Mouse (Mus musculus): ENCODE results near the gene Prss16.

Prss16 gene

GRCm38 (mm10) chr13:22040464-22041141 is 31.1 kb upstream of the Prss16 start:
- ChIA-PET POLR2A (interaction anchor here in 3 of 4 experiments (0.6 to 10.5 kb wide), 72 partner anchors 8 to 1722 kb away, joined by 3 to 225 read pairs (median 4); partner anchors contain the start of genes Hist1h2bl (in 3 of the 3), Hist1h3h (in 3 of the 3), Hist1h1b (in 2 of the 3) and Hist1h2ae (in 2 of the 3)), CTCF (interaction anchor here in 1 of 4 experiments (1.6 kb wide), 1 partner anchor 10 kb away, joined by 4 read pairs; no protein-coding TSS in a partner anchor)

GRCm38 (mm10) chr13:22039951-22040463 is 30.5 kb upstream of the Prss16 start:
- ChIA-PET CTCF (interaction anchor here in 1 of 4 experiments (1.6 kb wide), 1 partner anchor 11 kb away, joined by 4 read pairs; no protein-coding TSS in a partner anchor), POLR2A (interaction anchor here in 3 of 4 experiments (0.6 to 10.5 kb wide), 65 partner anchors 7 to 1723 kb away, joined by 3 to 225 read pairs (median 4); partner anchors contain the start of genes Hist1h2bl (in 3 of the 3), Hist1h3h (in 3 of the 3), Hist1h2ae (in 2 of the 3) and Hist1h2af (in 2 of the 3))

GRCm38 (mm10) chr13:22039364-22039763 is 29.8 kb upstream of the Prss16 start:
- POLR2A ChIA-PET, result interaction anchor here in 3 of 4 experiments (0.7 to 10.5 kb wide), 19 partner anchors 6 to 1644 kb away, joined by 3 to 225 read pairs (median 4); partner anchors contain the start of genes Hist1h2ah (in 2 of the 3), Hist1h2ai (in 2 of the 3), Hist1h2bk (in 2 of the 3) and Hist1h2bl (in 2 of the 3)

GRCm38 (mm10) chr13:22037415-22037814 is 27.9 kb upstream of the Prss16 start:
- CTCF ChIA-PET, result no interaction called here
- POLR2A ChIA-PET, result interaction anchor here in 3 of 4 experiments (0.7 to 10.4 kb wide), 26 partner anchors 6 to 1544 kb away, joined by 3 to 225 read pairs (median 12); partner anchors contain the start of genes Hist1h2ag (in 2 of the 3), Hist1h2an (in 2 of the 3), Hist1h2bj (in 2 of the 3) and Hist1h2bp (in 2 of the 3)

More at GRCm38 (mm10) chr13:22039364-22039763, 29.8 kb upstream of the Prss16 start:
- CTCF ChIA-PET, result no interaction called here

GRCm38 (mm10) chr13:22036986-22037385 is 27.4 kb upstream of the Prss16 start:
- POLR2A ChIA-PET, result interaction anchor here (0.8 to 10.4 kb wide), 44 partner anchors 6 to 1714 kb away, joined by 3 to 225 read pairs (median 12); partner anchors contain the start of genes Hist1h1b (in 3 of the 4), Hist1h2ag (in 2 of the 4), Hist1h2an (in 2 of the 4) and Hist1h2bj (in 2 of the 4)
- CTCF ChIA-PET, result interaction anchor here in 1 of 4 experiments (1.6 kb wide), 1 partner anchor 1365 kb away, joined by 8 read pairs; no protein-coding TSS in a partner anchor

- POLR2A ChIA-PET, result interaction anchor here (0.6 to 10.4 kb wide), 127 partner anchors 7 to 1727 kb away, joined by 3 to 225 read pairs (median 6); partner anchors contain the start of genes Hist1h1b (in 3 of the 4), Hist1h2ag (in 3 of the 4), Hist1h2an (in 3 of the 4) and Hist1h2bj (in 3 of the 4)
- CTCF ChIA-PET, result interaction anchor here in 1 of 4 experiments (1.2 to 2.5 kb wide), 3 partner anchors 7 to 1365 kb away, joined by 3 to 9 read pairs (median 8); partner anchors contain the start of genes Hist1h2ag, Hist1h2bj and Hist1h2bl
These were observed 26.8 kb upstream of the Prss16 start for GRCm38 (mm10) chr13:22036149-22036956.

GRCm38 (mm10) chr13:22035267-22036148 is 26.0 kb upstream of the Prss16 start, which contains the start of the genes Hist1h2ah and Hist1h2bk:
Gene Hist1h2ah (minus strand): TSS chr13:22035568.
Gene Hist1h2bk (plus strand): TSS chr13:22035870.
- ChIA-PET CTCF (interaction anchor here in 2 of 4 experiments (0.7 to 2.5 kb wide), 4 partner anchors 8 to 1366 kb away, joined by 3 to 9 read pairs (median 6); partner anchors contain the start of genes Hist1h2ag (in 1 of the 2), Hist1h2bj (in 1 of the 2) and Hist1h2bl (in 1 of the 2)), POLR2A (interaction anchor here (0.6 to 10.4 kb wide), 176 partner anchors 8 to 1798 kb away, joined by 3 to 225 read pairs (median 5); partner anchors contain the start of genes Hist1h1a (in 3 of the 4), Hist1h1b (in 3 of the 4), Hist1h2ag (in 3 of the 4) and Hist1h2an (in 3 of the 4))

- ChIA-PET POLR2A (interaction anchor here (0.5 to 10.4 kb wide), 144 partner anchors 8 to 1799 kb away, joined by 3 to 225 read pairs (median 6); partner anchors contain the start of genes Hist1h1a (in 3 of the 4), Hist1h1b (in 3 of the 4), Hist1h2ag (in 3 of the 4) and Hist1h2an (in 3 of the 4)), CTCF (interaction anchor here in 2 of 4 experiments (0.7 to 2.5 kb wide), 2 partner anchors 9 to 108 kb away, joined by 3 to 9 read pairs; partner anchors contain the start of genes Hist1h2ag (in 1 of the 2) and Hist1h2bj (in 1 of the 2))
These were observed 25.1 kb upstream of the Prss16 start for GRCm38 (mm10) chr13:22034443-22035266.

- CTCF ChIA-PET, result interaction anchor here in 1 of 4 experiments (0.9 to 2.5 kb wide), 2 partner anchors 10 to 60 kb away, joined by 3 to 9 read pairs; partner anchors contain the start of genes Hist1h2ag and Hist1h2bj
- POLR2A ChIA-PET, result interaction anchor here in 3 of 4 experiments (0.5 to 10.4 kb wide), 50 partner anchors 8 to 1588 kb away, joined by 3 to 225 read pairs (median 7); partner anchors contain the start of genes Hist1h2ag (in 3 of the 3), Hist1h2bj (in 3 of the 3), Hist1h2ai (in 2 of the 3) and Hist1h2bl (in 2 of the 3)
These were observed 24.4 kb upstream of the Prss16 start for GRCm38 (mm10) chr13:22033741-22034442.

GRCm38 (mm10) chr13:22030493-22030892 is 21.0 kb upstream of the Prss16 start:
- POLR2A ChIA-PET, result interaction anchor here in 3 of 4 experiments (0.6 to 10.4 kb wide), 13 partner anchors 10 to 1501 kb away, joined by 3 to 225 read pairs (median 5); partner anchors contain the start of genes Hist1h2ag (in 2 of the 3), Hist1h2bj (in 2 of the 3), Hist1h4i (in 2 of the 3) and Hist1h3h (in 1 of the 3)
- CTCF ChIA-PET, result interaction anchor here in 2 of 4 experiments (0.6 to 1.5 kb wide), 4 partner anchors 14 to 780 kb away, joined by 3 to 6 read pairs (median 3); no protein-coding TSS in a partner anchor

GRCm38 (mm10) chr13:22029928-22030327 is 20.4 kb upstream of the Prss16 start:
- ChIA-PET CTCF (interaction anchor here in 3 of 4 experiments (0.6 to 2.0 kb wide), 7 partner anchors 14 to 1372 kb away, joined by 3 to 10 read pairs (median 4); no protein-coding TSS in a partner anchor), POLR2A (interaction anchor here in 3 of 4 experiments (0.6 to 10.4 kb wide), 18 partner anchors 11 to 1721 kb away, joined by 3 to 225 read pairs (median 5); partner anchors contain the start of genes Hist1h2ag (in 3 of the 3), Hist1h2bj (in 3 of the 3), Hist1h4i (in 2 of the 3) and Hist1h2ab (in 1 of the 3))

- ChIA-PET CTCF (interaction anchor here (0.6 to 2.0 kb wide), 16 partner anchors 14 to 1373 kb away, joined by 3 to 10 read pairs (median 4); partner anchors contain the start of gene Pom121l2 (in 1 of the 4)), POLR2A (interaction anchor here in 3 of 4 experiments (0.6 to 10.4 kb wide), 40 partner anchors 9 to 1722 kb away, joined by 3 to 225 read pairs (median 4); partner anchors contain the start of genes Hist1h2ag (in 3 of the 3), Hist1h2bj (in 3 of the 3), Hist1h4i (in 2 of the 3) and Pom121l2 (in 2 of the 3))
These were observed 19.3 kb upstream of the Prss16 start for GRCm38 (mm10) chr13:22028673-22029460.
